Mouse (Mus musculus): ENCODE measurements around the gene Hist1h3c.
A peak's percentile ranks its signal among the peaks of the same experiment; 100 is the strongest.

DNA sequence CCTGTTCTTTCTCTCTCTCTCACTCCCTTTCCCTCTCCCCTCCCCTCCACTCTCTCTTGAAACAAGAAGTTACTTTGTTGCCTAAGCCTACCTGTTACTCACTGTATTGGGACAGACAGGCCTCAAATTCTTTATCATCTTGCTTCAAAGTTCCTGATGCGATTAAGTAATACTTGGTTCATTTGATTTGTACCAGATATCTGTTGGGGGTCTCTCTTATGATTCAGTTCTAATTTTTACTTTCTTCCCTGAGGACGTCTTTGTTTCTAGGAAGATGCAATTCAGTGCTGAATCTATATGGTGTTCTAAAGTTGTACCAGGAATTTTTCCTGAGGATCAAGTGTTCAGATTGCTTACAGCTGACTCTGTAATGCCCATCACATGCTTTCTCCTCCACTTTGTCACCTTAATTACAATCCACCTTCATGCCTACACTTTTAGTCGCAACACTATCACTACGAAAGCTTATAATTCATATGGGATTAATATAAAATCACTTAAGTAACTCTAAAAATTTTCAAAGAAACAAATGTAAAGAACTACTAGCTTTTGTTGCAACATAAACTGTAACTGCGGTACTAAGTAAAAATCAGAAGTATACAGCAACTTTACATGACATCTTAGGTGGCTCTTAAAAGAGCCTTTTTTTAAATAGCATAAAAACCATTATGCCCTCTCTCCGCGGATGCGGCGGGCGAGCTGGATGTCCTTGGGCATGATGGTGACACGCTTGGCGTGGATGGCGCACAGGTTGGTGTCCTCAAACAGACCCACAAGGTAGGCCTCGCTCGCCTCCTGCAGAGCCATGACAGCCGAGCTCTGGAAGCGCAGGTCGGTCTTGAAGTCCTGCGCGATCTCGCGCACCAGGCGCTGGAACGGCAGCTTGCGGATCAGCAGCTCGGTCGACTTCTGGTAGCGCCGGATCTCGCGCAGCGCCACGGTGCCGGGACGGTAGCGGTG is 701 bp downstream of the Hist1h3c start:
- TF ChIP-seq CTCF (IDR thresholded peaks at IDR 0.05; ENCODE audit: control insufficient read depth, insufficient read depth, insufficient read length) (no peak), MYOG (IDR thresholded peaks at IDR 0.05; ENCODE audit: control insufficient read depth, extremely low read depth, insufficient read length) (no peak), USF1 (IDR thresholded peaks at IDR 0.05; ENCODE audit: low read depth) (no peak), MYOD1 (IDR thresholded peaks at IDR 0.05; ENCODE audit: control insufficient read depth, insufficient read length, low read depth) (no peak), MAX (IDR thresholded peaks at IDR 0.05) (peak; percentile 9), FOSL1 (IDR thresholded peaks at IDR 0.05; ENCODE audit: insufficient read depth, low read length, poor library complexity, severe bottlenecking) (peak; percentile 10), CEBPB (IDR thresholded peaks at IDR 0.05; ENCODE audit: low read depth) (peak; percentile 16)
